Mouse (Mus musculus) lung, postnatal 36 days (tissue): ENCODE results near the gene Cinp.
"Not testable (repeated sequence)": the region's sequence is repeated elsewhere in the genome, so short reads cannot be mapped to it uniquely, and the experiment has no call there.

Source experiments
- DNase-seq: peaks from one replicate; pipeline ENCODE4 v3.0.0; 2022; ENCODE audit warnings: mixed read lengths

Gene Cinp

GRCm38 (mm10) chr12:110858681-110859080, 30.3 kb downstream of the Cinp start:
- DNase-seq: not testable (repeated sequence)

GRCm38 (mm10) chr12:110857196-110857595, 31.7 kb downstream of the Cinp start:
- peak; percentile 57 for DNase-seq

GRCm38 (mm10) chr12:110854786-110855737, 33.9 kb downstream of the Cinp start:
- peak; percentile 42 for DNase-seq

- DNase-seq: no peak
These were observed 37.0 kb downstream of the Cinp start for GRCm38 (mm10) chr12:110851923-110852322.

GRCm38 (mm10) chr12:110851414-110851813, 37.5 kb downstream of the Cinp start:
- DNase-seq: no peak

- DNase-seq: no peak
These were observed 38.1 kb downstream of the Cinp start for GRCm38 (mm10) chr12:110850929-110851256.

GRCm38 (mm10) chr12:110850010-110850928, 38.7 kb downstream of the Cinp start, which contains the start of gene Zfp839:
Zfp839 (plus strand) TSS chr12:110850253.
- peak; percentile 90 for DNase-seq

- DNase-seq: no peak
These were observed 42.7 kb downstream of the Cinp start for GRCm38 (mm10) chr12:110846191-110846765.

- DNase-seq: peak; percentile 97
These were observed 43.6 kb downstream of the Cinp start for GRCm38 (mm10) chr12:110845131-110845880.

- peak; percentile 46 for DNase-seq
These were observed 44.5 kb downstream of the Cinp start for GRCm38 (mm10) chr12:110844227-110845130.

- peak; percentile 91 for DNase-seq
These were observed 45.5 kb downstream of the Cinp start for GRCm38 (mm10) chr12:110843194-110844048.

- DNase-seq: no peak
These were observed 47.0 kb downstream of the Cinp start for GRCm38 (mm10) chr12:110841731-110842493.

- peak; percentile 95 for DNase-seq
These were observed 48.4 kb downstream of the Cinp start, which contains the start of gene Mok for GRCm38 (mm10) chr12:110840348-110841198. Mok (minus strand) TSS chr12:110840939.

- no peak for DNase-seq
These were observed 51.1 kb downstream of the Cinp start for GRCm38 (mm10) chr12:110837850-110838249.

GRCm38 (mm10) chr12:110837192-110837841, 51.6 kb downstream of the Cinp start:
- DNase-seq: no peak

GRCm38 (mm10) chr12:110836729-110837128, 52.2 kb downstream of the Cinp start:
- no peak for DNase-seq

- no peak for DNase-seq
These were observed 53.8 kb downstream of the Cinp start for GRCm38 (mm10) chr12:110835182-110835581.
